Mouse (Mus musculus) olfactory bulb, adult 2 months (tissue): Measurements from ENCODE around the gene Atp6v1a. TPM values are rescaled to one million over a fixed set of nuclear protein-coding genes. Genes with fewer than 3 reads are reported as not detected.

Experiments used
- H3K27ac ChIP-seq: fragments of 200-500 bp; 2 replicates; pipeline ENCODE4 v1.5.1; 2012; ENCODE audit warnings: low read depth, low read length; ENCODE audit not compliant: insufficient read depth
- H3K4me1 ChIP-seq: fragments of 200-500 bp; 2 replicates; pipeline ENCODE4 v1.6.1; 2012; ENCODE audit warnings: low read length; ENCODE audit not compliant: control insufficient read depth, insufficient read depth
- H3K4me3 ChIP-seq: fragments of 200-500 bp; 2 replicates; pipeline ENCODE4 v1.5.1; 2012; ENCODE audit warnings: mild to moderate bottlenecking, low read depth, low read length, moderate library complexity; ENCODE audit not compliant: insufficient read depth
- CTCF ChIP-seq: fragments of 200-500 bp; IDR thresholded peaks from 2 replicates; pipeline ENCODE4 v1.5.1; 2012; ENCODE audit warnings: low read depth, mild to moderate bottlenecking, low read length, moderate library complexity; ENCODE audit not compliant: insufficient read depth
- POLR2A ChIP-seq: fragments of 200-500 bp; IDR thresholded peaks from 2 replicates; pipeline ENCODE4 v1.6.1; 2012; ENCODE audit warnings: mild to moderate bottlenecking, low read depth, low read length, moderate library complexity; ENCODE audit not compliant: insufficient read depth
- WGBS: fragments of 180-500 bp; shearing (Covaris S2); methylation state at CpG from one replicate; pipeline ENCODE4 v1.1.7; 2018; 5-methylcytosine and 5-hydroxymethylcytosine counted together
- polyA plus RNA-seq: library from polyadenylated mRNA; stranded (reverse); fragments of >200 nt; gene quantifications from 2 replicates; pipeline ENCODE4 v1.2.4, GENCODE M21; 2012; ENCODE audit warnings: low replicate concordance; ENCODE audit not compliant: missing spikeins, insufficient read depth, insufficient read length

Atp6v1a gene
- 173 and 235 TPM in 2 replicates for polyA plus RNA-seq

DNA sequence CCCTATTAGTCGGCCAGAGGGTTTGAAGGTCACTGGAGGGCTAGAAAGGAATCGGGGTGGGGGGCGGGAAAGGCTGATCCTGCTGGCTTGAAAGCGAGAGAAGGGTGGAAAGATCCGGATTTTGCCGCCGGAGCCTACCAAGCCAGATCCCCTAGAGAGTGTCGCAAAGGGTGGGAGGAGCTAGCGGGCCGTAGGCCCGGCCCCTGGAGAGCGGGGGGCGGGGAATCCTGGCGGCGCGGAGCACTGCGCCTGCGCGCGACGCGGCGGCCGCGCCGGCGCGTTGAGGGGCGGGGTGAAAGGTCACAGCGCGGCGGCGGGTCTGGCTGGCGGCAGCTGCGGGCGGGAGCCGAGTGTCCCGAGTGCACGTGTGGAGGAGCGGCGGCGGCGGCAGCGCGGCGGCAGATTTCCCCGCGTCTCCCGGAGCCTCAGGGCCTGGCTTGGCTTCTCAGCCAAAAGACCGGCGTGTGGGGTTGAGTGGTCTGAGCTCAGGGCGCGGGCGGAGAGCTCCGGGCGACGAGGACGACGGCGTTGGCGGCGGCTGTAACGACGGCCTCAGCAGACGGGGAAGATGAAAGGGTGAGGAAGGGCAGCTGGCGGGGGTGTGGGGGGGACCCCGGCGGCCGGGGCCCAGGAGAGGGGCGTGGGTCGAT, at the start of gene Atp6v1a, which contains the start of gene Naa50:
Gene Atp6v1a (minus strand): TSS at position 170 of the 650 bp plus-strand sequence.
Gene Naa50 (plus strand): TSS at position 295 of the 650 bp plus-strand sequence.
- Histone ChIP-seq H3K4me3 (peak within 1 kb of the TSS; percentile 71), H3K27ac (peak within 1 kb of the TSS; percentile 100), H3K4me1 (peaks cover 6% of the 10 kb centered on the region; the same call in 1 of the 2 replicates)
- WGBS = 1% methylated on average over 68 of the region's 71 CpGs
- peak; percentile 73; the same call in 1 of the 2 replicates for TF ChIP-seq POLR2A
- TF ChIP-seq CTCF = no peak

DNA sequence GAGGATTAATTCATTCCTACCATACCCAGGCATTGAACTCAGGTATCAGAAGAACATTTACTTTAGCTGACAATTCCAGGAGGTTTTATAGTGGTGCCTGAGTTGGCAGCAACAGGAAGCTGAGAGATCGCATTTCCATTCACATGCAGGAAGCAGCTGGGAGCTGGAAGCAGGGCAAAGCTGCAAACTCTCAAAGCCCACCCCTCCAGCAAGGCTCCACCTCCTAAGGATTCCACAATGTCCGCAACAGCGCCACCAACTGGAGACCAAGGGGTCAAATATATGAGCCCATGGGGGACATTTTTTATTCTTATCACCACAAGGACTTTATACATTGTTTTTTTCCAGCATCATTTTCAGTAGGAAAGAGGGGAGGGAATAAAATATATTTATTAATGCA, 49.3 kb upstream of the Atp6v1a start:
- WGBS = 89% methylated on average over 3 of the region's 3 CpGs
- TF ChIP-seq CTCF (no peak), POLR2A (no peak)

DNA sequence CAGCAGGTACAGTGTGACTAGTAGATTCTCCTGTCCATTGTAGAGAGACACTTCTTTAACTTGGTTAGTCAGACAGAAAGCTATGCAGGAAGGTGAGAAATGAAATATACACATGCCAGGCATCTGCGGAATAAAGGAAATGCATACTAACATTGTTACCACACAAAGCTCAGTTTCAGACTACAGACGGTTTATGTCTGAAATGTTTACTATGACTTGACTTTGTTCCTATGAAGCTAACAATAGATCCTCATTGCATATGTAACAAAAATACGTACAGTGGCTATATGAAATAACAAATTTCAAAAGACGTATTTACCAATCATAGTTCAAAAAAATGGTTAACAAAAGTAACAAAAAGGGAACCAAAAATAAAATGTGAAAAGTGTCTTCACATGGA, 47.7 kb upstream of the Atp6v1a start:
- Histone ChIP-seq H3K4me1 (no peaks in the 10 kb centered on the region), H3K27ac (no peak overlapping the region), H3K4me3 (no peak overlapping the region)
- WGBS = 91% methylated on average over 4 of the region's 4 CpGs
- TF ChIP-seq CTCF (no peak), POLR2A (no peak)

More for the DNA sequence above, 49.3 kb upstream of the Atp6v1a start:
- H3K4me3 ChIP-seq = no peak overlapping the region
- H3K4me1 ChIP-seq = peaks cover 2% of the 10 kb centered on the region; the same call in 1 of the 2 replicates
- no peak overlapping the region for H3K27ac ChIP-seq

DNA sequence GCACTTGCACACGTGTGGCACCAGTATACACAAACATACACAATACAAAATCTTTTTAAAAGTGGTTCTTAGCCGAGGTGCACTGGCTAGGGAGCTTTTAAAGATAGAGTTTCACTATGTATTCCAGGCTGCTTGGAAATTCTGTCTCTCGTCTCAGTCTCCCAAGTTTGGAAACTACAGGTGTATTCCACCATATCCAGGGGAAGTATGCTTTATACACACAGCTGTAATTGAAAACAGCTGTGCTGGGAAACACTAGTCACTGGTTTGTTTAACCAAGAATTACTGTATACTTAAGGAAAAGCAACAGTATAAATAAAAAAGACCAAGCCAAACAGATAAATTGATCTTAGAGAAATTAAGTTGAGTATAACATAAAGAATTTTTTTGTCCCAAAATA, 45.3 kb upstream of the Atp6v1a start:
- no peak for TF ChIP-seq CTCF
- no peak for TF ChIP-seq POLR2A
- Histone ChIP-seq H3K27ac (no peak overlapping the region), H3K4me1 (no peaks in the 10 kb centered on the region), H3K4me3 (no peak overlapping the region)
- whole genome bisulfite sequencing = 69% methylated on average over 3 of the region's 3 CpGs

DNA sequence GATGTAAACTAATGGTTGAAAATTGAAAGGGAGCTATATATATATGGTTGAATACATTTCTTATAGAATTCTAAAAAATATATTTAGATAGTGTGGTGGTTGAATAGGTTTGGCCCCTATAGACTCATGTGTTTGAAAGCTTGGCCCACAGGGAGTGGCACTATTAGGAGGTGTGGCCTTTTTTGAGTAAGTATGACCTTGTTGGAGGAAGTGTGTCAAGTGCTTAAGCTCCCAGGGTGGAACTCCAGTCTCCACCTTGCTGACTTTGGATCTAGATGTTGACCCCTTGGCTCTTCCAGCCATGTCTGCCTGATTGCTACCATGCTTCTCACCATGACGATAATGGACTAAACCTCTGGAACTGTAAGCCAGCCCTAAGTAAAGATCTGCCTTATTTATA, 43.1 kb upstream of the Atp6v1a start:
- H3K4me1 ChIP-seq = no peaks in the 10 kb centered on the region
- H3K4me3 ChIP-seq = no peak overlapping the region
- 90% methylated on average over 1 of the region's 1 CpGs for WGBS
- no peak overlapping the region for H3K27ac ChIP-seq
- TF ChIP-seq CTCF = no peak
- TF ChIP-seq POLR2A = no peak

DNA sequence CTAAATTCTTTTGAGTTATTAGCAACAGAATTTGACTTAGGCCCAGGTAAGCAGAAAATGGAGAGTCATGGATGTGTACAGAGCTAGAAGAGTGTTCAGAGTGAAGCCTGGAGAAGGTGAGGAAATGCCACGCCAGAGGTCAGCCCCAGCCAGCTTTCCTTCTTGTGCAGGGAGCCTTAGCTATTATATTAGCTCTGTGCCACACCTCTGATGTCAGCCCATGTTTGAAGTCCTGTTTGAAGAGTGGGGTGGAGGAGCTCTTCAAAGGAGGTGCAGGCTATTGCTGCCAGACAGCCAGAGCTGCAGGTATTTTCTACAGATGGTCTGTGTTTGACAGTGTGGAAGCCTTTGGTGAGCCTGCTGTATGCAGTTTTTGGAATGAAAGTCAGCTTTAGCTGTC, 39.0 kb upstream of the Atp6v1a start:
- H3K4me3 ChIP-seq = no peak overlapping the region
- WGBS = 78% methylated on average over 1 of the region's 1 CpGs
- TF ChIP-seq CTCF (no peak), POLR2A (no peak)
- no peak overlapping the region for H3K27ac ChIP-seq
- no peaks in the 10 kb centered on the region for H3K4me1 ChIP-seq

DNA sequence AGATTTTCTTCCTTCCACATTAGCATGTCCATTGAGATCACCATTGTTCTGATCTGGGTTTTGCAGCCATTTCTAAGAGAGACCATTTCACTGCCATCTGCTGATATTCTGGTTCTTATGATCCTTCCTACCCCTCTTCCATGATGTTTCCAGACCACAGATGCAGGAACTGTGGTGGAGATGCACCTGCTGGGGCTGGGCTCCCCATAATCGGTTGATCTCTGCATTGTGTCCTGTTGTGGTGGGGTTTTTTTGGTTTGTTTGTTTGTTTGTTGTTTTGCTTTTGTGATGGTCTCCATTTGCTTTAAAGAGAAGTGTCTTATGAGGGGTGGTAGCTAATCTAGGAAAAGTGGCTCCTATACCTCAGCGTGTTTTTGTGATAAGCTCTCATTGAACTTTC, 37.0 kb upstream of the Atp6v1a start:
- 99% methylated on average over 2 of the region's 2 CpGs for WGBS
- no peak for TF ChIP-seq CTCF
- no peak for TF ChIP-seq POLR2A
- Histone ChIP-seq H3K4me1 (no peaks in the 10 kb centered on the region), H3K4me3 (no peak overlapping the region), H3K27ac (no peak overlapping the region)

DNA sequence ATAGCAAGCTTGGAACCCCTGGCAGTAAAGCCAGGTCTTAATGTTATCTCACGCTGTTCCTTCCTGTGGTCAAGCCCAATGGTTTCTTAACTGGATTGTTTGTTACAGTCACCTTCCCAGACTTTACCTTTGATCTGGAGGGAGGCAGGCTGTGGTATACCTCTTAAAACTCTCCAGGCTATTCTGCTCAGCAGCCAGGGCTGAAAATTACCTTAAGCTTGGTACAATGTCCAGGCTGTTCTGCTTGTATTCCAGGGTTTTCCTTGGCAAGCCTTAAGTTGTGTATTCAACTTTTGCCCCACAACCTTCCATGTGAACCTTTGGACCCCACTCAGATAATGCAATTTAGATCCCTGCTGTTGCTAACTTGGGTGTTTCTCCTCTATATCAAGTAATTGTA, 35.5 kb upstream of the Atp6v1a start:
- no peak overlapping the region for H3K27ac ChIP-seq
- TF ChIP-seq CTCF = no peak
- no peak for TF ChIP-seq POLR2A
- WGBS = 79% methylated on average over 1 of the region's 1 CpGs
- H3K4me1 ChIP-seq = no peaks in the 10 kb centered on the region
- no peak overlapping the region for H3K4me3 ChIP-seq

DNA sequence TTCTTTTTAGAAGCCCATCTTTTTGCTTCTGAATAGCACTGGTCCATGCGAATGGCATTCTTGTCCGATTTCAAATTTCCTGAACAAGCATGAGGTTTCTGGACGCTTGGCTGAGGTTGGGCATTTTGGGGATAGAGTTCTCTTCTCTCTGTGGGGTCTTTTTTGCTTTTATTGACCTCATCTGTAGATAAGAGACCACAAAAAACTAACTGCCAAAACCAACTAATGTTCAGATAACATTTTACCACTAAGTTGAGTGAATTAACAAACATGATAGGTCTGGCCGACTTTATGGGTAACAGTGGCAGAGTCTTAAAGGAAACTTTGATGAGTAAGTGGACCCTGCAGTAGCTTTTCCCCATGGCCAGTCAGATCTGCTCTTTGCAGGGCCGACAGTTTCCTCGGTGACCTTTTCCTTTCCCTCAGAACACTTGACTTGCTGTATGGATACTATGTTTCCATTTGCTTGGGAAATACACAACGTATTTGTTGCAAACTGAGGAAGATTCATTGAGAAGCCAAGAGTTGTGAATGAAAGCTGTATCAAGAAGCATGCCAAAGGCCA, 34.5 kb upstream of the Atp6v1a start:
- Histone ChIP-seq H3K27ac (no peak overlapping the region), H3K4me3 (peak overlapping the region; percentile 79), H3K4me1 (no peaks in the 10 kb centered on the region)
- no peak for TF ChIP-seq POLR2A
- TF ChIP-seq CTCF = no peak
- 10% methylated on average over 7 of the region's 7 CpGs for WGBS
